In genomic region chr4:107921952-107922351, GRCm38 (mm10) we compare ENCODE assay signal across 8 mouse cellular contexts. TPM values are rescaled to one million over a fixed set of nuclear protein-coding genes. Genes with fewer than 3 reads are reported as not detected.
A peak's percentile ranks its signal among the peaks of the same experiment; 100 is the strongest.
DNase-seq lines count a peak whose midpoint lies in the region; ATAC-seq and TF ChIP-seq lines count a peak whose summit lies in the region.

No protein-coding gene starts in this region.

- H3K27ac ChIP-seq in lung, embryonic 14.5 days (ENCODE audit: low read depth), result no peak overlapping the region
- no peak overlapping the region for H3K27ac ChIP-seq in forebrain, postnatal 0 days (ENCODE audit: low read depth, low read length)

- no peaks in the 10 kb centered on the region for H3K36me3 ChIP-seq in lung, embryonic 14.5 days (ENCODE audit: insufficient read depth)
- no peaks in the 10 kb centered on the region for H3K36me3 ChIP-seq in forebrain, postnatal 0 days (ENCODE audit: insufficient read depth)

- H3K4me3 ChIP-seq in lung, embryonic 14.5 days (ENCODE audit: low read depth, low read length), result peak overlapping the region; percentile 87
- H3K4me3 ChIP-seq in forebrain, postnatal 0 days (ENCODE audit: low read depth, low read length), result no peak overlapping the region

- H3K27me3 ChIP-seq in lung, embryonic 14.5 days (ENCODE audit: insufficient read depth, low read length), result no peaks in the 10 kb centered on the region
- H3K27me3 ChIP-seq in forebrain, postnatal 0 days (ENCODE audit: insufficient read depth, low read length), result no peaks in the 10 kb centered on the region

- DNase-seq in adrenal gland, adult (ENCODE audit: inconsistent age in 2 of 2, low spot score in 1 of 2), result peak; percentile 26 to 77
- DNase-seq in adrenal gland, adult 18-20 months (ENCODE audit: low spot score in 2 of 2), result no peak
- peak; percentile 97 for DNase-seq in heart, adult 11 months
- peak; percentile 85 for DNase-seq in kidney, adult 11 months
- no peak for DNase-seq in lung, embryonic 14.5 days
- DNase-seq in cerebellum, adult 11-12 months, result no peak
- DNase-seq in forebrain, postnatal 0 days, result no peak

- peaks cover 13% of the 10 kb centered on the region for H3K4me1 ChIP-seq in lung, embryonic 14.5 days (ENCODE audit: insufficient read depth)
- H3K4me1 ChIP-seq in forebrain, postnatal 0 days (ENCODE audit: insufficient read depth), result no peaks in the 10 kb centered on the region

- WGBS in lung, embryonic 14.5 days, result 52% methylated on average over 4 of the region's 4 CpGs
- WGBS in forebrain, postnatal 0 days, result 60% methylated on average over 4 of the region's 4 CpGs

- TF ChIP-seq CTCF in lung, embryonic 14.5 days (IDR thresholded peaks at IDR 0.05; ENCODE audit: low read depth), result no peak
- no peak for TF ChIP-seq CTCF in forebrain, postnatal 0 days (IDR thresholded peaks at IDR 0.05; ENCODE audit: low read depth)

- no peaks in the 10 kb centered on the region for H3K9me3 ChIP-seq in lung, embryonic 14.5 days (ENCODE audit: low read depth, low read length)
- H3K9me3 ChIP-seq in forebrain, postnatal 0 days (ENCODE audit: low read length), result no peaks in the 10 kb centered on the region

- peak overlapping the region; percentile 85 for H3K4me2 ChIP-seq in lung, embryonic 14.5 days
- H3K4me2 ChIP-seq in forebrain, postnatal 0 days (ENCODE audit: low read depth), result no peak overlapping the region

- ATAC-seq in lung, embryonic 14.5 days (ENCODE audit: insufficient read depth), result no peak
- ATAC-seq in inflammation-experienced regulatory T-cells, adult 6 months, result no peak
- no peak for ATAC-seq in forebrain, postnatal 0 days

- H3K9ac ChIP-seq in lung, embryonic 14.5 days, result 0 out of 2 replicates have a peak overlapping the region, but pooled peaks have one; percentile 37
- no peak overlapping the region for H3K9ac ChIP-seq in forebrain, postnatal 0 days

RNA-seq across cellular contexts. Expression of gene Cpt2, which starts 1.5 kb away (rescaled TPM):
- total RNA-seq in adrenal gland, adult 18-20 months (2021), result 100 to 1,000 TPM; 167 to 236 TPM
- 38.6 and 40.2 TPM in 2 replicates for polyA plus RNA-seq in lung, embryonic 14.5 days (2014; fragmentation: Nextera tagmentation; extraction: Ambion mirVana)
- polyA plus RNA-seq in inflammation-experienced regulatory T-cells, adult 6 months (2017; shearing (Covaris generic)), result 10 to 100 TPM; 14.4 to 23.5 (median 22.0) TPM
- 5.5 and 9.5 TPM in 2 replicates for total RNA-seq in forebrain, postnatal 0 days (2014; rRNA removed)
- 8.8 and 9.7 TPM in 2 replicates for polyA plus RNA-seq in forebrain, postnatal 0 days (2015; fragmentation: Nextera tagmentation; extraction: Ambion mirVana)

RNA-seq across cellular contexts. Expression of gene 0610037L13Rik, which starts 32.3 kb away (rescaled TPM):
- total RNA-seq in adrenal gland, adult 18-20 months (2021), result 10 to 100 TPM; 77.6 to 81.6 TPM
- polyA plus RNA-seq in lung, embryonic 14.5 days (2014; fragmentation: Nextera tagmentation; extraction: Ambion mirVana), result 138 and 139 TPM in 2 replicates
- polyA plus RNA-seq in inflammation-experienced regulatory T-cells, adult 6 months (2017; shearing (Covaris generic)), result 10 to 100 TPM; 37.6 to 66.3 (median 55.8) TPM
- total RNA-seq in forebrain, postnatal 0 days (2014; rRNA removed), result 63.7 and 75.6 TPM in 2 replicates
- polyA plus RNA-seq in forebrain, postnatal 0 days (2015; fragmentation: Nextera tagmentation; extraction: Ambion mirVana), result 102 and 110 TPM in 2 replicates

RNA-seq across cellular contexts. Expression of gene Magoh, which starts 42.4 kb away (rescaled TPM):
- total RNA-seq in adrenal gland, adult 18-20 months (2021), result 10 to 100 TPM; 75.1 to 82.3 TPM
- 219 and 232 TPM in 2 replicates for polyA plus RNA-seq in lung, embryonic 14.5 days (2014; fragmentation: Nextera tagmentation; extraction: Ambion mirVana)
- 100 to 1,000 TPM; 115 to 162 (median 117) TPM for polyA plus RNA-seq in inflammation-experienced regulatory T-cells, adult 6 months (2017; shearing (Covaris generic))
- 49.8 and 64.5 TPM in 2 replicates for total RNA-seq in forebrain, postnatal 0 days (2014; rRNA removed)
- 138 and 180 TPM in 2 replicates for polyA plus RNA-seq in forebrain, postnatal 0 days (2015; fragmentation: Nextera tagmentation; extraction: Ambion mirVana)

RNA-seq across cellular contexts. Expression of gene Slc1a7, which starts 46.2 kb away (rescaled TPM):
- total RNA-seq in adrenal gland, adult 18-20 months (2021), result under 1 TPM; 0.27 to 0.45 TPM
- polyA plus RNA-seq in lung, embryonic 14.5 days (2014; fragmentation: Nextera tagmentation; extraction: Ambion mirVana), result 0.05 and 0.09 TPM in 2 replicates
- not detected for polyA plus RNA-seq in inflammation-experienced regulatory T-cells, adult 6 months (2017; shearing (Covaris generic))
- total RNA-seq in forebrain, postnatal 0 days (2014; rRNA removed), result 0.15 TPM in 1 of 2 replicates, not detected in the other
- 0.10 TPM in 1 of 2 replicates, not detected in the other for polyA plus RNA-seq in forebrain, postnatal 0 days (2015; fragmentation: Nextera tagmentation; extraction: Ambion mirVana)

Comparison
In these comparisons a context has a peak if more than half of its experiments do, and no peak if none do; other contexts are left out.
1. DNase-seq: peak in adrenal gland, adult (2 of 2), heart, adult 11 months (single experiment) and kidney, adult 11 months (single experiment); none in adrenal gland, adult 18-20 months (0 of 2), lung, embryonic 14.5 days (single experiment), cerebellum, adult 11-12 months (single experiment) and forebrain, postnatal 0 days (single experiment).